Mouse (Mus musculus) myocyte (in vitro differentiated cells): ENCODE data around the gene Ppp1r3a.

ENCODE experiments used
- CEBPB ChIP-seq: IDR thresholded peaks from 2 replicates; pipeline ENCODE4 v1.6.1; 2011; ENCODE audit warnings: mild to moderate bottlenecking, moderate library complexity; ENCODE audit not compliant: poor library complexity, insufficient read depth, severe bottlenecking
- E2F4 ChIP-seq: IDR thresholded peaks from one replicate; pipeline ENCODE4 v1.6.1; 2011; ENCODE audit warnings: mild to moderate bottlenecking, control low read depth, moderate library complexity; ENCODE audit not compliant: insufficient read depth
- MAX ChIP-seq: IDR thresholded peaks from one replicate; pipeline ENCODE4 v1.6.1; 2011; ENCODE audit warnings: low read depth, mild to moderate bottlenecking, control low read depth
- MYOG ChIP-seq, 3 experiments: IDR thresholded peaks; one replicate each; pipeline ENCODE4 v1.6.1; 2011; ENCODE audit warnings: control low read depth in 2 of 3, low read depth in 2 of 3, mild to moderate bottlenecking in 2 of 3; ENCODE audit not compliant: insufficient read length in 2 of 3, control insufficient read depth in 1 of 3, insufficient read depth in 1 of 3
- POLR2A ChIP-seq: IDR thresholded peaks from one replicate; pipeline ENCODE4 v1.6.1; 2011; ENCODE audit warnings: low read depth, mild to moderate bottlenecking, control low read depth, moderate library complexity; ENCODE audit not compliant: insufficient read length
- POLR2AphosphoS2 ChIP-seq: IDR thresholded peaks from one replicate; pipeline ENCODE4 v1.6.1; 2011; ENCODE audit warnings: low read depth, control low read depth; ENCODE audit not compliant: insufficient read length
- REST ChIP-seq: IDR thresholded peaks from one replicate; pipeline ENCODE4 v1.6.1; 2011; ENCODE audit warnings: mild to moderate bottlenecking, control low read depth, moderate library complexity; ENCODE audit not compliant: insufficient read depth, insufficient read length
- TCF3 ChIP-seq: IDR thresholded peaks from one replicate; pipeline ENCODE4 v1.6.1; 2011; ENCODE audit warnings: low read depth, control low read depth; ENCODE audit not compliant: insufficient read length
- USF1 ChIP-seq: IDR thresholded peaks from one replicate; pipeline ENCODE4 v1.6.1; 2011; ENCODE audit warnings: low read depth, mild to moderate bottlenecking, control low read depth, moderate library complexity

DNA sequence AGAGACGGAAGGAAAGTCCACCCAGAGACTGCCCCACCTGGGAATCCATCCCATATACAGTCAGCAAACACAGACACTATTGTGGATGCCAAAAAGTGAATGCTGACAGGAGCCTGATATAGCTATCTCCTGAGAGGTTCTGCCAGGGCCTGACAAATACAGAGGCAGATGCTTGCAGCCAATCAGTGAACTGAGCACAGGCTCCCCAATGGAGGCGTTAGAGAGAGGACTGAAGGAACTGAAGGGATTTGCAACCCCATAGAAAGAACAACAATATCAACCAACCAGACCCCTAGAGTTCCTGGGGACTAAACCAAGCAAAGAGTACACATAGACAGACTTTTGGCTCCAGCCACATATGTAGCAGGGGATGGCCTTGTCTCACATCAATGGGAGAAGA lies 16.6 kb upstream of the Ppp1r3a start:
- TF ChIP-seq TCF3 (no peak), POLR2AphosphoS2 (no peak), POLR2A (no peak), REST (no peak), E2F4 (no peak), USF1 (no peak), MYOG (IDR thresholded peaks at IDR 0.05; ENCODE audit: control insufficient read depth in 1 of 3, insufficient read depth in 1 of 3, insufficient read length in 2 of 3, low read depth in 2 of 3) (no peak), MAX (no peak), CEBPB (no peak)
